Mouse (Mus musculus): ENCODE results near the gene Has1. TPM values are rescaled to one million over a fixed set of nuclear protein-coding genes. Genes with fewer than 3 reads are reported as not detected.

The Has1 gene
- not detected for total RNA-seq (2023)

GRCm38 (mm10) chr17:17855064-17855838 is at the start of gene Has1:
TSS of gene Has1 (minus strand) at chr17:17855205.

GRCm38 (mm10) chr17:17887774-17888248 is 32.8 kb upstream of the Has1 start, which contains the start of the genes Fpr2 and Fpr3:
TSS of gene Fpr2 (plus strand) at chr17:17887824.
TSS of gene Fpr3 (plus strand) at chr17:17887852.

GRCm38 (mm10) chr17:17883840-17884239 is 28.8 kb upstream of the Has1 start, which contains the start of gene Fpr1:
TSS of gene Fpr1 (minus strand) at chr17:17883940.

GRCm38 (mm10) chr17:17826751-17827657 is 28.0 kb downstream of the Has1 start, which contains the start of gene Spaca6:
TSS of gene Spaca6 (plus strand) at chr17:17827158.

Other genes with a start within 250 kb of the Has1 start
- gene Lnpep, start 230.2 kb downstream of the Has1 start, total RNA-seq (2023), result 100 to 1,000 TPM; 121 to 123 TPM
- gene Vmn2r90, start 151.5 kb downstream of the Has1 start, total RNA-seq (2023), result not detected
- 1 to 10 TPM; 1.5 to 3.3 TPM for gene Spaca6, start 28.0 kb downstream of the Has1 start, total RNA-seq (2023)
- 100 to 1,000 TPM; 243 to 265 TPM for gene Fpr1, start 28.7 kb upstream of the Has1 start, total RNA-seq (2023)
- gene Fpr2, start 32.6 kb upstream of the Has1 start, total RNA-seq (2023), result 100 to 1,000 TPM; 400 to 444 TPM
- gene Fpr3, start 32.6 kb upstream of the Has1 start, total RNA-seq (2023), result under 1 TPM in 1 of 2 experiments, not detected in 1; 0.53 TPM
- not detected for gene Fpr-rs4, start 166.5 kb upstream of the Has1 start, total RNA-seq (2023)
- gene Vmn2r124, start 194.2 kb upstream of the Has1 start, total RNA-seq (2023), result not detected
- not detected for gene Vmn2r91, start 229.8 kb upstream of the Has1 start, total RNA-seq (2023)

Measured in neutrophil, adult 59 days (primary cell).